Mouse (Mus musculus) liver, embryonic 14.5 days (tissue): ENCODE measurements around the gene Iqschfp.

Experiments used
- CTCF ChIP-seq: IDR thresholded peaks from 2 replicates; pipeline ENCODE4 v1.5.1; 2016; ENCODE audit warnings: antibody characterized with exemption, low read depth, control low read depth
- EP300 ChIP-seq: IDR thresholded peaks from 2 replicates; pipeline ENCODE4 v1.6.1; 2016; ENCODE audit warnings: antibody characterized with exemption, low read depth

DNA sequence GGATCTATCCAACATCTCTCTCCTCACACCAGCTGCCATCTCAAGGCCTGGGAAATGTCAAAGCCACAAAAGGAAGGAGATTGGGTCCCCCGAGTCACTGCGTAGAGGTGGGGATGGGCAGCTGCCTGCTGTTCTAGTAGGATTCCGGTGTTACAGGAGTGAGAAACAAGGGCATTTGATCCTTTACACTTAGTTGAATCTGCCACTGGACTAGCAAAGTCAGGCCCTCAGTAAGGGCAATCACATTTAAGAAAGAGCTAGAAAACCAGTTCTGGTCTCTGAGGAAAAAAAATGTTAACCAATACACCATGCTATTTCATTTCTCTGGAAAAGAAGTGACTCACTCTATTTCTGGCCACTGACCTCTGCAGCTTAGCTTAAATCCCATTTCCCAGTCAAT, 738.8 kb downstream of the Iqschfp start:
- TF ChIP-seq CTCF (no peak), EP300 (no peak)
